Mouse (Mus musculus) neural tube, embryonic 13.5 days (tissue): Measurements from ENCODE around the gene Zfp354c. TPM values are rescaled to one million over a fixed set of nuclear protein-coding genes. Genes with fewer than 3 reads are reported as not detected.

Source experiments
- ATAC-seq: fragments of 200-750 bp; cut with Nextera tagmentation; 2 replicates; pipeline ENCODE4 v1.8.0; 2017; ENCODE audit warnings: low read depth, mild to moderate bottlenecking, moderate TSS enrichment, moderate library complexity
- H3K27ac ChIP-seq: fragments of 300-500 bp; sonication (generic); replicated peaks from 2 replicates; pipeline ENCODE4 v1.5.1; 2015; ENCODE audit warnings: moderate library complexity, mild to moderate bottlenecking, inconsistent platforms
- H3K27me3 ChIP-seq: fragments of 300-500 bp; sonication (generic); 2 replicates; pipeline ENCODE4 v1.6.1; 2015; ENCODE audit warnings: mild to moderate bottlenecking, inconsistent platforms
- H3K36me3 ChIP-seq: fragments of 300-500 bp; sonication (generic); 2 replicates; pipeline ENCODE4 v1.6.1; 2015; ENCODE audit warnings: mild to moderate bottlenecking, inconsistent platforms
- H3K4me1 ChIP-seq: fragments of 300-500 bp; sonication (generic); replicated peaks from 2 replicates; pipeline ENCODE4 v1.6.1; 2015; ENCODE audit warnings: inconsistent platforms
- H3K4me2 ChIP-seq: fragments of 300-500 bp; sonication (generic); 2 replicates; pipeline ENCODE4 v1.6.1; 2015; ENCODE audit warnings: inconsistent platforms, mild to moderate bottlenecking, moderate library complexity
- H3K4me3 ChIP-seq: fragments of 300-500 bp; sonication (generic); 2 replicates; pipeline ENCODE4 v1.5.1; 2015; ENCODE audit warnings: mild to moderate bottlenecking, inconsistent platforms
- H3K9ac ChIP-seq: fragments of 300-500 bp; sonication (generic); 2 replicates; pipeline ENCODE4 v1.6.1; 2015; ENCODE audit warnings: moderate library complexity, mild to moderate bottlenecking, inconsistent platforms
- H3K9me3 ChIP-seq: fragments of 300-500 bp; sonication (generic); 2 replicates; pipeline ENCODE4 v1.6.1; 2016; ENCODE audit warnings: inconsistent platforms
- WGBS: fragments of 180-500 bp; shearing (Covaris S2); methylation state at CpG from one replicate; pipeline ENCODE4 v1.1.7; 2015; 5-methylcytosine and 5-hydroxymethylcytosine counted together
- polyA plus RNA-seq: library from polyadenylated mRNA; unstranded; fragments of >200 nt; fragmentation: Nextera tagmentation; extraction: Ambion mirVana; gene quantifications from 2 replicates; pipeline ENCODE4 v1.2.1, GENCODE M21; 2015

Zfp354c gene
- polyA plus RNA-seq, 1 experiment from 2014 or later: 55.6 TPM

DNA sequence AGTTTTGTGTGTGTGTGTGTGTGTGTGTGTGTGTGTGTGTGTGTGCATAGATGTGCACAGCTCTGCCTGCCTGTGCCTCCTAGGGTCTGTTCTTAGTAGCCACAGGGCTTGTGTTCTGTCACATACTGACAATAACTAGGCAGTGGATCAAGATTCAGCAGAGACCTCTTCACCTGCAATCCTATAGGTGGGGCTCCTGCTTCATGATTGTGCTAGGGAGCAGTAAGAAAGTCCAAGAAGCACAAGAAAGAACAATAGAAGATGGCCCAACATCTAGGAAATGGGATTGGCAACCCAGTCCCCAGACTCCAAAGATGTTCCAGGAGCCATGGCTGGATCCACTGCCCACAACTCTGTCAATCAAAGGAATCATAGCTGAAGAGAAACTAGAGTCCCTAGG, 28.7 kb downstream of the Zfp354c start:
- H3K4me2 ChIP-seq: no peak overlapping the region
- H3K4me3 ChIP-seq: no peak overlapping the region
- H3K4me1 ChIP-seq: no peaks in the 10 kb centered on the region
- no peak overlapping the region for H3K27ac ChIP-seq
- H3K9ac ChIP-seq: no peak overlapping the region
- no peaks in the 10 kb centered on the region for H3K27me3 ChIP-seq
- no peaks in the 10 kb centered on the region for H3K36me3 ChIP-seq
- no peaks in the 10 kb centered on the region for H3K9me3 ChIP-seq
- ATAC-seq: no peak

DNA sequence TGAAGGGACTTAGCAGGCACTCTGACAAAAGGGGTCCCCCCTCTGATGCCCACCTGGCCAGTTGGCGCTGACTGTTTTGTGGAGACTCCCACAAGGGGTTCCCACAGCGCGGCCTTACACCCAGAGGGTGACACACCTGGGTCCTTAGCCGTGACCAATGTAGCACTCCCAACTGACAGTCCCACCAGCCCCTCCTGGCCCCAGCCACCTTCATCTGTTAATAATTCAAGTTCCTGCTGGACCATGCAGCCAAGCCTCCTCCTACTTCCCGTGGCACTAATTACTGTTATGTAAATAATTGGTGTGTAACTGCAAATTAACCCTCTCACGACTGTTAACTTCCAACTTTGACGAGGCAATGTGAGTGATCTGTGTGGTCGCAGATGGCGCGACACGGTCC, 29.9 kb downstream of the Zfp354c start:
- H3K4me2 ChIP-seq: no peak overlapping the region
- no peaks in the 10 kb centered on the region for H3K4me1 ChIP-seq
- H3K27me3 ChIP-seq: no peaks in the 10 kb centered on the region
- 67% methylated on average over 11 of the region's 11 CpGs for WGBS
- no peak overlapping the region for H3K27ac ChIP-seq
- no peak overlapping the region for H3K4me3 ChIP-seq
- no peak for ATAC-seq
- H3K36me3 ChIP-seq: no peaks in the 10 kb centered on the region
- no peak overlapping the region for H3K9ac ChIP-seq
- no peaks in the 10 kb centered on the region for H3K9me3 ChIP-seq

DNA sequence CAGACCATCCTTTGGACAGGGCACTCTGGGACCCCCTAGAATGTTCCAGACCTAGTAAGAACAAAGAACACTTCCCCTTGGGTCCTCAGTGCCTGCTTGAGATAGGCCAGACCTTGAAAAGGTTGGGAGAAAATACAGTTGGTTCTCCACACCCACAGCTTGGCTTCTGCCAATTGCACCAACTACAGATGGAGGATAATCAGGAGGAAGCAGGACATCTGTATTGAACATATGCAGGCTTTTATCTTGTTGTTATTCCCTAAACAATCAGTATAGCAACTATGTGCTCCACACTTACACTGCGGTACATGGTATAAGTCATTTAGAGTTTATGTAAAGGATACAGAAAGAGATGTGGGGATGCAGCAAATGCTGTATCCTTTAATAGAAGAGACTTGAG, 56.5 kb downstream of the Zfp354c start:
- no peak overlapping the region for H3K27ac ChIP-seq
- ATAC-seq: no peak
- WGBS: 93% methylated on average over 1 of the region's 1 CpGs
- no peaks in the 10 kb centered on the region for H3K9me3 ChIP-seq
- no peak overlapping the region for H3K4me3 ChIP-seq
- no peaks in the 10 kb centered on the region for H3K36me3 ChIP-seq
- H3K9ac ChIP-seq: no peak overlapping the region
- no peaks in the 10 kb centered on the region; the same call in 1 of the 2 replicates for H3K27me3 ChIP-seq
- H3K4me1 ChIP-seq: peaks cover 6% of the 10 kb centered on the region; the same call in 1 of the 2 replicates
- no peak overlapping the region for H3K4me2 ChIP-seq

DNA sequence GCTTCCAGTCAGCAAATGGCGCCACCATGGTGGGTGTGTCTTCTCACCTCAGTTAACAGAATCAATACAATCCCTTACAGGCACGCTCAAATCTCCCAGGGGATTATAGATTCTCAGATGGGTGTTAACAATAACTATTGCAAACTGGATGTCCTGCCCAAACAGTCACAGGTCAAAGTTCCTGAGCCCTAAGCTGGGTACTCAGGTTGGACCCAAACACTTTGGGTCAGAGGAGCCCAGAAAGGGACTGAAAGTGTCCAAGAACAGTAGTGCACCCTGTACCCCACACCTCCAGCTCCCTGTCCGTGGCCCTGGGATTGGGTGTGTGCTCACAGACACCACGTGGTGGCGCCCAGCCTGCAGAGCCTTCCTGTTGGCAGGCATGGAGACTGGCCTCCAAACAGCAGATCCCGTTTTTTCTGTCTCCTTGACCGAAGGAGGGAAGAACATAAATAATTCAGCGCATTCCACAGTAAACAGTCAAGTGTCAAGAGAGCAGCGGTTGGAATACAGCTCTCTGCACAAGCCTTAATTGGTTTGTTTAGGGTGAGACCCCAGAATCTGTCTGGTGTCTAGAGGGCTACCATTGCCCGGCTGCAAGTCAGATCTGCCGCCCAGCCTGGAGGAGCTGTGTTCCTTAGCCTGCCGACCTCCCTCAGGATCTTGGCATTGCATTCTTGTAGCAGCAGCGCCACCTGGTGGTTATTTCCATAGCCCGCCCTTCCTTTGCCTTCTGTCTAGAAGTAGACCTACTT, 58.4 kb downstream of the Zfp354c start:
- no peaks in the 10 kb centered on the region; the same call in 1 of the 2 replicates for H3K27me3 ChIP-seq
- WGBS: 15% methylated on average over 14 of the region's 14 CpGs
- ATAC-seq: peak; percentile 89
- peak overlapping the region; percentile 57 for H3K4me2 ChIP-seq
- H3K27ac ChIP-seq: peak overlapping the region; percentile 6; the same call in 1 of the 2 replicates
- peaks cover 6% of the 10 kb centered on the region; the same call in 1 of the 2 replicates for H3K4me1 ChIP-seq
- H3K9me3 ChIP-seq: no peaks in the 10 kb centered on the region
- H3K9ac ChIP-seq: peak overlapping the region; percentile 35
- peak overlapping the region; percentile 32 for H3K4me3 ChIP-seq
- H3K36me3 ChIP-seq: no peaks in the 10 kb centered on the region

DNA sequence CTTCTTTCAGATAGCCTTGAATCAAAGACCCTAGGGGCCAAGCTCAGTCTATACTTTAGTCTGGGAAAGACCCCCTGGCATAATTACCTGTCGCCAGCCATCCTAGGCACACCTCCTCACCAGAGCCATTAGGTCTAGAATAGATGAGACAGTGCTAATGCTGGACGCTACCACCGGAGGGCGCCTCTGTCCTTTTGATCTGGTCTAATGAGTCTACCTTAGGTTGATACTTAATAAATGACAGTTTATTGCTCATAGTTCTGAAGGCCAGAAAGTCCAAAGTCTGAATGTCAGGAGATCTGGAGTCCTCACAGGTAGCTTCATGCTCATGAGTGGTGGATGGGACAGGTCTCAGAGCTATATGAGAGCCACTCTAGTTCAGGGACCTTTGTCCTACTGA, 60.5 kb downstream of the Zfp354c start:
- H3K36me3 ChIP-seq: no peaks in the 10 kb centered on the region
- WGBS: 21% methylated on average over 4 of the region's 4 CpGs
- peaks cover 6% of the 10 kb centered on the region; the same call in 1 of the 2 replicates for H3K4me1 ChIP-seq
- no peak overlapping the region for H3K9ac ChIP-seq
- H3K27me3 ChIP-seq: no peaks in the 10 kb centered on the region; the same call in 1 of the 2 replicates
- no peak for ATAC-seq
- H3K4me3 ChIP-seq: no peak overlapping the region
- no peak overlapping the region for H3K4me2 ChIP-seq
- H3K9me3 ChIP-seq: no peaks in the 10 kb centered on the region
- H3K27ac ChIP-seq: no peak overlapping the region

DNA sequence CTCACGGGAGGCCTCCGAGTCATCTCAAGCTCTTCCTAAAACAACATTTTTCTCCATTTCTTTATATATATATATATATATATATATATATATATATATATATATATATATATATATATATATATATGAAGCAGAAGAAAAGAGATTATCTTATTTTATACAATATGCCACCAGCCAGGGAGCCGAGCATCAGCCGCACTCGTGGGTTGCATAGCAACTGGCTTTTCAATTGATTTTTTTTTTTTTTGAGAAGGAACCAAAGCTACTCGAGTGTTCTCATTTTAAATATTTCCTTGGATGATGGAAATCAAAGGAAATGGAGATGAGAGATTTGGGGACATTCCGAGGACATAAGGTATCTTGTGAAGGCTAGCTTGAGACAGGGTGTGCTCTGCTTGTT, 61.1 kb downstream of the Zfp354c start:
- Histone ChIP-seq H3K27ac (no peak overlapping the region), H3K4me2 (no peak overlapping the region), H3K9me3 (no peaks in the 10 kb centered on the region), H3K9ac (no peak overlapping the region), H3K4me3 (no peak overlapping the region), H3K4me1 (peaks cover 6% of the 10 kb centered on the region; the same call in 1 of the 2 replicates), H3K27me3 (no peaks in the 10 kb centered on the region; the same call in 1 of the 2 replicates), H3K36me3 (no peaks in the 10 kb centered on the region)
- no peak for ATAC-seq
- 86% methylated on average over 7 of the region's 7 CpGs for WGBS

Other genes starting within 250 kb of the Zfp354c start
- gene Adamts2, start 225.6 kb downstream of the Zfp354c start, polyA plus RNA-seq: 3.7 and 4.8 TPM in 2 replicates
- gene Zfp879, start 13.8 kb upstream of the Zfp354c start, polyA plus RNA-seq: 0.99 and 1.5 TPM in 2 replicates
- gene Grm6, start 23.0 kb upstream of the Zfp354c start, polyA plus RNA-seq: not detected in 2 replicates
- gene Zfp454, start 59.9 kb upstream of the Zfp354c start, polyA plus RNA-seq: 11.7 and 14.1 TPM in 2 replicates
- 38.6 and 43.2 TPM in 2 replicates for gene Zfp2, start 88.4 kb upstream of the Zfp354c start, polyA plus RNA-seq
- 3.2 and 4.1 TPM in 2 replicates for gene Zfp354b, start 103.9 kb upstream of the Zfp354c start, polyA plus RNA-seq
- not detected in 2 replicates for gene 4933414I15Rik, start 116.0 kb upstream of the Zfp354c start, polyA plus RNA-seq
- not detected in 2 replicates for gene Prop1, start 126.0 kb upstream of the Zfp354c start, polyA plus RNA-seq
- gene Olfr1378, start 138.8 kb upstream of the Zfp354c start, polyA plus RNA-seq: not detected in 2 replicates
- gene Olfr1377, start 154.2 kb upstream of the Zfp354c start, polyA plus RNA-seq: not detected in 2 replicates
- not detected in 2 replicates for gene Olfr51, start 175.9 kb upstream of the Zfp354c start, polyA plus RNA-seq
- not detected in 2 replicates for gene Olfr54, start 186.5 kb upstream of the Zfp354c start, polyA plus RNA-seq
- not detected in 2 replicates for gene Olfr1375, start 220.4 kb upstream of the Zfp354c start, polyA plus RNA-seq
- 10.8 and 11.2 TPM in 2 replicates for gene Zfp354a, start 231.5 kb upstream of the Zfp354c start, polyA plus RNA-seq